Mouse (Mus musculus) central nervous system, embryonic 11.5 days (tissue): ENCODE measurements around the gene Utp6. TPM values are rescaled to one million over a fixed set of nuclear protein-coding genes. Genes with fewer than 3 reads are reported as not detected.

Source experiments
- polyA plus RNA-seq: library from polyadenylated mRNA; depleted of rRNA; stranded (reverse); fragments of >200 nt; gene quantifications from 2 replicates; pipeline ENCODE4 v1.2.3, GENCODE M21; 2012; rRNA removed

Utp6 gene
- 47.4 and 108 TPM in 2 replicates for polyA plus RNA-seq

GRCm38 (mm10) chr11:79962125-79962876 lies at the start of gene Utp6:
Utp6 (minus strand) TSS chr11:79962390.

GRCm38 (mm10) chr11:79992592-79993355 lies 30.6 kb upstream of the Utp6 start, which contains the start of gene Suz12:
Suz12 (plus strand) TSS chr11:79993106.

Other genes starting within 250 kb of the Utp6 start
- 44.9 and 48.2 TPM in 2 replicates for gene Suz12, start 30.7 kb upstream of the Utp6 start, polyA plus RNA-seq
- gene Crlf3, start 118.6 kb upstream of the Utp6 start, polyA plus RNA-seq: 23.0 and 32.6 TPM in 2 replicates
- 18.6 and 23.0 TPM in 2 replicates for gene Atad5, start 127.0 kb upstream of the Utp6 start, polyA plus RNA-seq
- gene Tefm, start 179.8 kb upstream of the Utp6 start, polyA plus RNA-seq: 14.3 and 20.4 TPM in 2 replicates
- 1.0 and 1.3 TPM in 2 replicates for gene Adap2, start 191.7 kb upstream of the Utp6 start, polyA plus RNA-seq
- gene Rnf135, start 221.5 kb upstream of the Utp6 start, polyA plus RNA-seq: 2.1 and 2.9 TPM in 2 replicates
- 30.3 and 43.6 TPM in 2 replicates for gene Rhot1, start 246.6 kb upstream of the Utp6 start, polyA plus RNA-seq